Mouse (Mus musculus): ENCODE measurements around the gene Nkd2.
A peak's percentile ranks its signal among the peaks of the same experiment; 100 is the strongest.

The Nkd2 gene

DNA sequence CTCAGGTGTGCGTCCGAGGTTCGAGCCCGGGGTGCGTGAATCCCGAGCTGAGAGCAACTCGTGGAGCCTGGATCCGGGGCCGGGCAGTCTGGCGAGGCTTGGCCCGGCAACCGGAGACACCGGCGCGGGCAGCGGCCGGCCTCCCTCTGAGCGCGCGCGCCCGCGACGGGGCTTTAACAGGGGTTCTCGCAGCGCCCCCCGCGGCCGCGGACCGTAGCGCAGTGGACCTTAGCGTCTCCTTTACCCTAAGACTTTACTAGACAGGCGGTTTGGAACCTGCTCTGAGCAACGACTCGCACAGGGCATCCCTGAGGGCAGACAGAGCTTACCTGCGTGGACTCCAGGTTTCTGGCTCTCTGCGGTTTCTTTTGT is at the start of gene Nkd2:
Gene Nkd2 (minus strand): TSS at position 167 of the 372 bp plus-strand sequence.
- peak; percentile 86 for DNase-seq (ENCODE audit: low read depth, low spot score)

DNA sequence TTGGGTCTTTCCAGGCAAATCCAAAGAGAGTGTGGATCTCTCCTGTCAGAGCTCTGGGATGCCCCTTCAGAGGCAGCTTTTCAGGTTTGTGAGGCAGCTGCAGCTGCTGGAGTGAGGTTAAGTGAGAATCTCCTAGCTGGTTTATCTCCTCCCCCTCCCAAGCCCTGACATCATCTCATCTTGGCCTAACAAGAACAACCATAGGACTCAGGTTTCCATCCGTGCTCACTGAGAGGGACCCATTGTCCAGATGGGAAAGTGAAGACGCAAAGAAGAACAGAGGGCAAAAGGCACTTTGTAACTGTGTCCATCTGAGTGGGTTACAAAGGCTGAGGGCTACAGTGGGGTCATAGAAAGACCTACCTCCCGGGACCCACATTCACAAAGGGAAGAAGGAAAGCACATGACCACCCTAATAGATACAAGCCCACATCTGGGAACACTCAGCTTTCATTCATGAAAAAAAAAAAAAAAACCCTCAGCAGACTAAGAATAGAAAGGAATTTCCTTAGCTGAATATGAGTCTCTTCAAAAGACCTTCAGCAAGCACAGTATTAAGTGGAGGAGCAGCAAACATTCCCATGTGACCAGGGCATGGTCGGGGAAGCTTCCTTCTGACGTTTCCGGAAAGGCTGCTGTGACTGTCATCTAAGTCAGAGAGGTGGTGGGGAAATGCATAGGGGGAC is 45.2 kb upstream of the Nkd2 start:
- DNase-seq (ENCODE audit: low read depth, low spot score), result peak; percentile 52

DNA sequence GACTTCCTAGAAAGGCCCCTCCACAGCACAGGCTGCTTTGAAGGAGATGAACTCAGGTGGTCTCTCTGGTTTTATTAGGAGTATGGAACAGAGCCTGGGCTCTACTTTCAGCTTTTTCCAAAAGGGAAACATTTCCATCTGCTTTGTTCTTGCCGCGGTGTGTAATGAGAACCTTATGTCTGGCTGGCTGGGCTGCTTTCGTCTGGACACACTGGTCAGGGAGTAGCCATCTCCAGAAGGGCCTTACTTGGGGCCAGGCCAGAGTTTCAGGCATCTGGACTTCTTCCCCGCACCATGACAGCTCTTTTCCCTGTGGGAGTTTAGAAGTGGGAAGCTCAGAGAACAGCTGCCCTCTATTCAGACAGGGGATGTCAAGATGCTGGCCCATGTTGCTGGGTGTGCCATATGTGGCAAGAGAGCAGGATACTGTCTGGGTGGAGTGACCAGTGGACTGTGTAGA is 40.0 kb upstream of the Nkd2 start:
- DNase-seq (ENCODE audit: low read depth, low spot score), result peak; percentile 55

DNA sequence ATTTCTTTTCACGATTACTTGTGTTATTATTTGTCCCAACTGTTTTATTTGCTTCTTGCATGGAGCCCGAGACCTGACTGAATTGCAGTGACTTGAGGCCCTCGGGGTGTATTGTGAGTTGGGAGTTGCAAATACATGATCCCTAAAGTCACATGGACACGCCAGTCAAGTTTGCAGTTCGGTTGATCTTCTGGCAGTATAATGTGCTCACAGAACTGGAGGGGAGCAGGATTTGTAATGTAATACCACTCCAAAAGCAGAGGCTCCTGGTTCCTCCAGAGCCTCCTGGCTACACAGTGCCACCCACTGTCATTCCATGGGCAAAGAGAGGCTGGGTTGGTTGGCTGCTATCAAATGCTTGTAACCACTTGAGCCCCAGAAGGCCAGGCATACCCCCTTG is 39.2 kb upstream of the Nkd2 start:
- no peak for DNase-seq (ENCODE audit: low read depth, low spot score)

DNA sequence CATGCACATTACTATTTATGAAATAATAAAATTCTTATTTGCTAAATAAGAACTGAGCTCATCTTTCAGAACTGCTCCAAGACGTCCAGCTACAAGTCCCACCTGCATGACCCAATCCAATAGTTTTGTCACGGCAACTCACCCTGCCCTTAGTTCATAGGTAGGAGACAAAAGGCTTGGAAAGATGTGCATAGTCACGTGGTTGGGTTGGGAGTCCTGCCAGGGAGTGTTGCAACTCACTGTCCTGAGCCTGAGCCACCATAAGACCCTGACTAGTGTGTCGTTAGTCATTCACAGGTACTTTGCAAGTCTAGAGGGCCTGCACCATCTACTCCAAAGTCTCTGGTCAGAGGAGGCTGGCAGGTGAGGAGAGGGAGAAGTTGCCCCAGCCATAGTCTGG is 38.6 kb upstream of the Nkd2 start:
- DNase-seq (ENCODE audit: low read depth, low spot score), result no peak

DNA sequence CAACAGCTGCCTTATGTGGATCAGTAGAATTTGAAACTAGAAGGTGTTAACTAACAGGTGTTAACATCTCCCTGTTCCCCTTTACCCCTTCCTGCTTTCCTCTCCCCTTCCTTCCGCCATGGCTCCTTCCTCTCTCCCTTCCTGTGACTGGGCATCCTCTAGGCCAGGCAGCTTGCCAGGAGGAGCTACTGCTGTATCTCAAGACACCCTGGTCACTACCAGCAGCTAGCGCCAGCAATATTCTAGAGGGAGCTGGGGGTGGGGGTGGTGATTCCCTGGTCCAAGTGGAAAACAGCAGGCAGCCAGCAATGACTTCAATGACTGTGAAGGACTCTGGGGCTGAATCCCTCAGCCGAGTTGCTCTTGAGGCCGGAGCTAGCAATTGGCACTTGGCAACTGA is 38.2 kb upstream of the Nkd2 start:
- DNase-seq (ENCODE audit: low read depth, low spot score), result no peak

DNA sequence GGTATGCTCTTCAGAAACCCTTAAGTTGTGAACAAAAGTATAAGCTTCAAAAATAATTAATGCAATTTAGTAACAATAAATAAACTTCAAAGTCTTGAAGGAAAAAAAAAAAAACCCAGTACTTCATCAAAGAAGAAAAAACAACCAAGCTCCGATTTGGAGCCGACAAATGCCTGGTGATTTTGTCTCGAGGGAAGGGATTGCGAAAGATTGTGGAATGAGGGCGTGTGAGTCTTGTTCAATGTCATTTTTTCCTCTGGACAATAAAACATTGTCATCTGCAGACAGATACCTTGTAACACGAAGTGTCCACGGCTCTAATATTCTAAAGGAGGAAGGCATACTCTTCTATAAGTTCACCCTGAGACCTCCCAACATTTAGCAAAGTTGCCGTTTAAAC is 33.9 kb upstream of the Nkd2 start:
- DNase-seq (ENCODE audit: low read depth, low spot score), result no peak

DNA sequence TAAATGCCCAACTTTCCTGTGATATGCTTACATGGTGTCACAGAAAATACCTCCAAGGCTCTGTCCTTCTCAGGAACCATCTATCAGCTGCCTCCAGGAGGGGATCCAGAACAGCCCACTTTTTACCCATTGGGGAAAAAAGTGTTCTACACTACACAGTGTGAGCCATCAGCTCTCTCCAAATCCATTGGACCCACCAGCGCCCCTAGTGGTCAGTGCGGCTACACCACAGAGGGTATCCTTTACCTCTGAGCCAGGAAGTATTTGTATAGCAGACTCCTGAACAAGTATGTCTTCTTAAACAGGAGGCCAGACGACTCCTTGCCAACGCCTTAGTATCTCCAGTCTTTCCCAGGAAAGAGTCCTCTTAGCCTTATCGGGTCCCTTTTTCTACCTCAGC is 32.4 kb upstream of the Nkd2 start:
- DNase-seq (ENCODE audit: low read depth, low spot score), result peak; percentile 30

DNA sequence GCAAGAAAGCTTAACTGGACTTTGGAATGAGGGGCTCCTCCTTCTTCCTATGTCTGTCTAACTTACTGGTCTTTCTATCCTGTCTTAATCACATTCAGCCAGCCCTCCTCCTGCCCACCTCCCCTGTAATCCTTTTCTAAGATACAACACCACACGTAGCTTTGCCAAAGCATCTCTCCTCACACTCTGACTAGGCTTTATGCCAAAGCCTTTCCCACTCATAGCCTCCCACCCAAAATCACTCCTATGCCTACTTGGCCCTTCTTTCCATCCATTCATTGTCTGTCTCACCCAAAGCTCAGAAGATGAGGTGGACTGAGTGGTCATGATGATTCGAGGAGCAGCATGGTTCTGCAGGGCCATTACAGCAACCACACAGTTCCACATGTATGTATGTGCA is 24.7 kb upstream of the Nkd2 start:
- no peak for DNase-seq (ENCODE audit: low read depth, low spot score)

DNA sequence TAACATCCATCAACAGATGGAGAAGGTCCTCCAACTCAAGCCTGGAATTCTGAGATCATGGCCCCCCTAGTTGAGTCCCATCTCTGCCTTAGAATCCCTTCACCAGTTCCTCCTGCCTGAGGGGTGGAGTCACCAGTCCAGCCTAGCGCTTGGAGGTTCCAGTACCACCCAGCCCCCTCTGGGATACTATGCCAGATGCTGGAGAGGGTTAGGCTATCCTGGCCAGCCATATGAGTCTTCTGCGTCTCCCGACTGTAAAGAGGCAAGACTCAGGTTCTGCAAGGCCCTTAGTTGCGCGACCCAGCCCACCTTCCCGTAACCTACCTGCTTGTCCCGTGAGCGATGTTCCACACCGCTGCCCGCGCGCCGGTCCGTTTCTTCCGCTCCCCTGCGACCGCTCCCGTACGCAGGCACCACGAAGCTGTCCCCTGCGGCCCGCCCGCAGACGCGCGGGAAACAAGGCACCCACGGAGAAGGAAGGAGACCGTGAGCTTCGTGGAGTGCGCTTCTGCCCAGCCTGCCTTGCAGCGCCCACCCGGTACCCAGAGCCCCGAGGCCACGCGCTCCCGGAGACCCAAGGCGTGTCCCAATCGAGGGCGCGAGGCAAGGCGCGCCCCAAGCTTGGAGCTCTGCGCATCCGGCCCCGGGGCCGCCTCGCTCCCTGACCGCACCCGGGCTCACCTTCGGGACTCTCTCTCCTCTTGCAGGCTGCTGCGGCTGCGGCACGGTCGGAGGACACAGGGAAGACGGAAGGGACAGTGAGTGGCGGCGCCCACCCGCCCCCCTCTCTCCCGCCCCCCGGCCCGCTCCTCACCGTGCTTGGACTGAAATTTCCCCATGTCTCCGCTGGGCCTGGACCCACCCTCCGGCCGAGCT is 604 bp downstream of the Nkd2 start:
- DNase-seq (ENCODE audit: low read depth, low spot score), result peak; percentile 33

DNA sequence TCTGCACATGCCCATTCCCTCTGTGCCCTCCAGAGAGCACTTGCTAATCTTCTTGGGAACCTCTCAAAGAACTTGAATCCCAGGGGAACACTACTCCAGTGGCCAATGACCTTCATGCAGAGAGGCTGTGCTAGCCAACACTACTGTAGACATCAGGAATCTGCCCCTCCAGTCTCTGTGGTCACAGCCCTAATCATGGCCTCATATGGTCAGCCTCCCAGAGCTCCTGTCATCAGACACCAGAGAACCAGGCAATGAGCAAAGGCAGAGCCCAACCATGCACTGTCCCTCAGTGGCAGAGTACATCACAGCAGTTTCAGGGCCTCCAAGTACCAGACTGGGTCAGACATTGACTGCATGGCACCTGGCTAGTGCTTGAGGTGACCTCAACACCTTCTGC is 4.7 kb downstream of the Nkd2 start:
- DNase-seq (ENCODE audit: low read depth, low spot score), result no peak

DNA sequence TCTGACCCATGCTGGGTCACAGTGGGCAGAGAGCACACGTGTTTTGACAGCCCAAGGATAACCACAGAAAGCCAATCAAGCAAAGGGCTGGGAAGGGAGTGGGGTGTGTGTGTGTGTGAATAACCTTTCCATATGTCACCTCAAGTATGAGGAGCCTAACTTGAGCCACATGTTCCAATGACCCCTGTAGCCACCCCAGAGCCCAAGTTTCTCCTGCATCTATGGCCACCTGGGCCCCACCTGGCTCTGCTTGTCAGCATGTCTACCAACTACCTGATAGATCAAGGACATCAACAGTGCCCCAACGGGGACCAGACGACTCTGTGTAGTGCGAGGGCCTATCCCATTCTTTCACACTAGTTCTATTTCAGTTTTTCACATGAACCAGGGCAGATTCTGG is 7.7 kb downstream of the Nkd2 start:
- DNase-seq (ENCODE audit: low read depth, low spot score), result peak; percentile 14

DNA sequence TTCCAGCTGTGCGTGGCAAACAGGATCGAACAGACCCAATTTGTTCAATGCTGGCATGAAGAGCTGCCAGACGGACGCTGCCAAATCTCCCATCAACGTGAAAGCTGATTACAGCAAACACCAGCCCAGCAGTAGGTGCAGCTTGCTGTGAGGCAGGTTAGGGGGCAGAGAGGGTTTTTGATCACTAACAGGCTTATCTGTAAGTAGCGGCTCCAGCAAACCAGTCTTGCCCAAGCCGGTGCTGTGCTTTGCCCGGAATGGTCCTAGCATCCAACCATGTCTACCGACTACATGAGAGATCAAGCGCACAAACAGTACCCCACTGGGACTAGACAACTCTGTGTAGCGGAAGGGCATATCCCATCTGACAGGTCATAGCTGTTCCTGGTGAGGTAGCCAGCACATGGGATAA is 8.3 kb downstream of the Nkd2 start:
- no peak for DNase-seq (ENCODE audit: low read depth, low spot score)

DNA sequence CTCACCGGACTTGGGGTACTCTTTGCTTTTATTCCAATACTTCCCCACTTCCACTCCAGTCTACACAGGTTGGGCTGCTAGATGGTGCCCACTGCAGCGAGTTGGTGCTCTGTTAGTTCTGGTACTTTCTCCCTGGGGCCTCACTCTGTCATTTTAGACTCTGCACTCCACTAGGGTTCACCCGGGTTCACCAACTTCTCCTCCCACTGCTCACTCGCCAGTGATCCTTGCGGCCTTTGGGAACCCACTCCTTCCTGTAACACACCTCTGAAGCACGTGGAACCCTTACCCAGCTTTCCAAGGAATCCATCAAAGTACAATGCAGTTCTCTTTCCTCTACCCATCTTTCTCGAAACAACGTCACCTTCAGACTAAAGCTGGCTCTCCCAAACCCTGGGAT is 9.7 kb downstream of the Nkd2 start:
- no peak for DNase-seq (ENCODE audit: low read depth, low spot score)

DNA sequence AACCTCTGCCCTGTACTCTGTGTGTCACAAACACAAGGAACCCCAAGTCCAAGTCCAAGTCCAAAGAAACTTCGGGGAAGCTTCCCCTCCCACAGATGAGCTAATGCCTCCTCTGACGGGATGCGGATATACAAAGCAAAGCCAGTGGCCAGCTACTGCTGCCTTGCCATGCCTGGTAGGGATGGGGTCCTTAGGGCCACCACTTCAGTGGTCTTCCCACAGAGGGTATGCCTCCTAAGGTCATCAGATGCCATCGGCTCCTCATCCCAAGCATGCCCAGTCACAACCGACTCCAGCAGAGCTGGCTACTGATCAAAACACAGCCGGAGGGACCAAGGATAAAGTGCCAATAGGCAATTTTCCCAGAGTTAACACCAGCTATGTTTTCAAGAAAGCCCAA is 10.9 kb downstream of the Nkd2 start:
- DNase-seq (ENCODE audit: low read depth, low spot score), result no peak

DNA sequence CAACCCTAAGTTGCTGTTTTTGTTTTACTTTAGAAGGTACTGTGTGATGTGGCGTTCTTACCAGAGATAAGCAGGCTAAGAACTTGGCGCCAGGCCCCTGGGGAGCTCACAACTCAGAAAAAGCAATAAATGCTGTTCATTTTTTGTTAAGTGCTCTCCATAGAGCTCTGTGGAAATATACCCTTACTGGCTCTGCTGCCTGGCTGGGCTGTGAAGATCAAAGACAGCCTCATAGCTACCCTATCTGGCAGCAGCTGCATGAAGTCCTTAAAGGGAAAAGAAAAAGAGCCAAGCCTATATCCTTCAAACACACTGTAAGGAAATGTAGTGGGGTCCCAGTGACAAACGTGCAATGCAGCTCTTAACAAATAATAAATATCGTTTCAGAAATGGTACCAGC is 11.6 kb downstream of the Nkd2 start:
- no peak for DNase-seq (ENCODE audit: low read depth, low spot score)

DNA sequence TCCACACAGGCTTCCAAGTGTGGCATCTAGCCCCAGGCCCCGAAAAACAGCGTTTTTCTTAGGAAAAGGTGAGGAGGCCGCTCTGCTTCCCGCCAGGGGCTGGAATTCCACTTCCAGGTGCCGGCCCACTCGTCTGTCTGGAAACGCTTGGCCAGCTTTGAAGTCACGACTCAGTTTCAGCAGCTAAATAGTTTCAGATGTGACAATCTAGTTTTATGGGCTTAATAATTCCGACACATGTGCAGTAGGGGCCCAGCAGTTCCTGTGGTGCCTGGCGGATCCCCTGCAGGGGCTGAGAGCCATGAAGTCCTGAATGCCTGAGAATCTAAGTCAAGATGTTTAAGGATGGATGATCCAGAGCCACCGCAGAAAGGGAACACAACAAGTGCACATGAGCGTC is 13.6 kb downstream of the Nkd2 start:
- DNase-seq (ENCODE audit: low read depth, low spot score), result peak; percentile 81

DNA sequence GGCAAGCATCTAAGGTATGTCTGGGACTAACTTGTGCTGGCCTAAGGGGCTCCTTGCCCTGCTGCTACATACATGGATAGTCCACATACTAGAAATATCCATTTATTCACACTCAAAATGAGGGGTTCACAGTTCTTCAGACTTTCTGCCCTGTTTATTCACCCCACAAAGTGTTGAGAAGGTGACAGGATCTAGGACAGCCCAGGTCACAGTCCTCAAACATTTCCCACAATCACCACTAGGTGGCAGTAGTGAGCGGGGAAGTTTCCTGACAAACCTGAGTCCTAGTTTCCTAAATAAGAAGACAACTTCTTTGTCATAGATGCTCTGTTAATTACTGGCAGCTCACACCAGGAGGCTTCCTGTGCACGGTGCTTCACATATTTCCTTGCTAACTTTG is 15.9 kb downstream of the Nkd2 start:
- peak; percentile 76 for DNase-seq (ENCODE audit: low read depth, low spot score)

DNA sequence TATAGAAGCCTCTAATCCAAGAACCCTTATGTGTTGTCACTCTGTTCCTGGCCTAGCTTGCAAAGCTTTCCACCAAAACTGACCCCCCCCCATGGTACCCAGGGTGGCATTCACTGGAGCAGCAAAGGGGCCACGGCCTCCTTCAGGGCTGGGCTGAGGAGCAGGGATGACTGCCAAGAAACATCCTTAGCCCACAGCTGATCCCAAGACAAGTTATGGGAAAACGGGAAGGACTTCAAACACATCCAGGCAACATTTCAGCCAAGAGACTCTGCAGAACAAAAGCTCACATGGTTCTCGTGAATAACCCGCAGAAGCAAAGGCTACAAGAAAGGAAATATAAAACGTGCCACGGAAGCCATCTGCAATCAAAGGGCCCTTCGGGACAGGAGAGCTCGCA is 20.2 kb downstream of the Nkd2 start:
- DNase-seq (ENCODE audit: low read depth, low spot score), result no peak

DNA sequence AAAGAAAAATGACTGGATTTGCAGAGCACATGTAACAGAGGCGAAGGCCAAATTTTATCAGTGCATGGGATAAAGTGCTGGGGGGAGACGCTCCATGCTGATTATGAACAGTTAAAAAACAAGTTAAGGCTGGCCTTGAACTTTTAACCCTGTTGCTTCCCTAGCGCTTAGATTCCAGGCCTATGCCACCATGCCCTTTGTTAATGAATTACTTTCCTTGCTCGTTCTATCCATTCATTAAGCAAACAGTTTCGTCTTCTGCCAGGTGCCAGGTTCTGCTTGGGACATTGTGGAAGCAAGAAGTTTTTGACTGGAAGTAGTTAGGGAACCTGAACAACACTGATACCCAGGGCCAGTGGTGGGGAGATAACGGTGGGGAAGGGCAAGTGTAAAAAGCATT is 23.7 kb downstream of the Nkd2 start:
- no peak for DNase-seq (ENCODE audit: low read depth, low spot score)

DNA sequence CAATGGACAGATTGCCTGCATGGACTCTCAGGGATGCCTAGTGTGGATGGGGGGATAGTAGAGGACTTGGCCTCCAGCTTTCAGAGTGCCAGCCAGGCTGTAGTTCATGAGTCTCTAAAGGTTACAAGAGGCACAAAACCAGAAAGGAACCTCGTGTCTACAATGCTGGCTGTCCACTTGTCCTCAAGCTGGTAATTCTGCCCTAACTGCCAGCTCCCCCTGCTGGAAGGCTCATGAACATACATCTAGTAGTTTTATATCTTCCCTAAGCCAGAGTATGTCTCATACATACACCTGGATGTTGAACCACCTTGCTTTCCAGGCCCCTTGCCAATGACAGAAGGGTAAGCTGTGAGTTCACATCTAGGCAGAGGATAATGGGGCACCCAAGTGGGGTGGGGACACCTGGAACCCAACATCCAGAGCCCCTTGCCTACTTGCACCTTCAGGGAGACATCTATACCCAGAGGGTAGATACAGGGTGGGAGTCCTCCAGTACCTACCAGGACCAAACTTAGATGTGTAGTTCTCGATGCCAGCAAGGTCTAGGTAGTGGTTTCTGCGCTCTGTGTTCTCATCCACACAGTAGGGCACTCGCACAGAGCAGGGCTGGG is 25.1 kb downstream of the Nkd2 start:
- peak; percentile 50 for DNase-seq (ENCODE audit: low read depth, low spot score)

DNA sequence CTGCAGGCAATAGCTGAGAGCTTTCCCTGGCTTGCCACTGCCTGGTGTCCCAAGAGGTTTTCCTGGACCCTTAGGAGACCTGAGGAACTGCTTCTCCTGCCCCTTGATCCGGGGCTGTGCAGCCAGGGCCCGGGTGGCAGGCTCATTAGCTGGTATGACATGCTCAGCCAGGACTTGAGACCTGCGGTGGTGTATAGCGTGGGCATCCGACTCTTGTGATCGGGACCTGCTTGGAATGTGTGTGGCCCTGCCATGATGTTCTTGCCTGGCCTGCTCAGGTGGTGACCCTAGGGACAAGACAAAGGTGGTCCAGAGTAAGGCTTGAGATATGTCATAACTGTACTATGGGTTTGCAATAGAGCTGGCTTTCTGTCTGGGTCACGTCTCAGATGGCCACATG is 26.2 kb downstream of the Nkd2 start:
- DNase-seq (ENCODE audit: low read depth, low spot score), result no peak

DNA sequence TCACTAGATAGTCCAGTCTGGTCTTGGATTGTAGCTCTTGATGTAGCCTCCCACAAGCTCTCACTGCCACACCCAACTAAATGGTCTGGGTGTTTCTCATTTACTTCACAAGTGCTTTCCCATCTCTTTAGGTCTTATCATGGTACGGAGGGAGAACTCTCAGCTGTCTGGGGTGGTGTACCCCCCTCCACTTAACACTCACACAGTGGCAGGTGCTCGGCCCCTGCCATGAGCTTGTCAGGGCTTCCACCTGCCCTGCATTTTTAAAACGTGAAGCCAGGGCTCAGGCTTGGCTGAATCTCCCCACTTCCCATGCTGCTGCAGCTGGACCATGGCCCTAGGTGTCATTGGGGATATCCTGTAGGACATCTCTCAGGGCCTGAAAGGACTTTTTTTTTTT is 28.5 kb downstream of the Nkd2 start:
- no peak for DNase-seq (ENCODE audit: low read depth, low spot score)

All from mesoderm, embryonic 11.5 days (tissue).